Comparison of ENCODE assay signal across 8 mouse cellular contexts in the genomic region with DNA sequence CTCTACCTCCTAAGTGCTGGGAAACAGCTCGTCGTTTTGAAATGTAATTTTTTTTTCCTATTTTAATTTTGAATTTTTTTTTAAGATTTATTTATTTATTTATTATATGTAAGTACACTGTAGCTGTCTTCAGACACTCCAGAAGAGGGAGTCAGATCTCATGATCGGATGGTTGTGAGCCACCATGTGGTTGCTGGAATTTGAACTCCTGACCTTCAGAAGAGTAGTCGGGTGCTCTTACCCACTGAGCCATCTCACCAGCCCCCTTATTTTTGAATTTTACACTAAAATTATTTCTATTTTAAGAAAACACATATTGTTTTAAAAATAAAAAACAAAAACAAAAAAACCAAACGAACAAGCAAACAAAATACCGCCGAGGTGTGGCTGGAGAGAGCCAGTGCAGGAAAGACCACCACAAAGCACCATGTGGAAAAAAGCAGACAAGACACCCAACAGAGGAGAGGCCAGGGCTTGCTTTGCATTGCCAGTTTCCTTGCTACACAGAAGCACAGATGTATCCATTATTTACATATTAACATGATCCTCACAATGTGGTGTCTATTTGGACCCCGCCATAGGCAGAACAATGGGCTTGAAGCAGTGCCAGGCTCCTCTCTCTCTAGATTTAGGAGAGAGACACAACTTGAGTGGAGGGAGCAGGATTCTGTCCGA. TPM values are rescaled to one million over a fixed set of nuclear protein-coding genes. Genes with fewer than 3 reads are reported as not detected.
DNase-seq lines count a peak whose midpoint lies in the region; ATAC-seq lines count a peak whose summit lies in the region.

No protein-coding gene starts in this region.

- peak overlapping the region; percentile 33; the same call in 1 of the 2 replicates for H3K4me2 ChIP-seq in kidney, embryonic 16.5 days (replicated peaks; ENCODE audit: low read depth, low read length)
- H3K4me2 ChIP-seq in midbrain, embryonic 13.5 days (replicated peaks) = peak overlapping the region; percentile 70

- H3K36me3 ChIP-seq in kidney, embryonic 16.5 days (ENCODE audit: insufficient read depth, low read length) = no peaks in the 10 kb centered on the region
- H3K36me3 ChIP-seq in hindbrain, embryonic 10.5 days = no peaks in the 10 kb centered on the region
- H3K36me3 ChIP-seq in midbrain, embryonic 13.5 days = no peaks in the 10 kb centered on the region

- no peak overlapping the region for H3K9ac ChIP-seq in kidney, embryonic 16.5 days (replicated peaks; ENCODE audit: low read length)
- peak overlapping the region; percentile 16; the same call in 1 of the 2 replicates for H3K9ac ChIP-seq in midbrain, embryonic 13.5 days (replicated peaks)

- H3K4me1 ChIP-seq in kidney, embryonic 16.5 days (ENCODE audit: insufficient read depth, low read length) = peaks cover 8% of the 10 kb centered on the region; the same call in 1 of the 2 replicates
- H3K4me1 ChIP-seq in hindbrain, embryonic 10.5 days (replicated peaks) = peaks cover 29% of the 10 kb centered on the region
- peaks cover 38% of the 10 kb centered on the region for H3K4me1 ChIP-seq in midbrain, embryonic 13.5 days (replicated peaks)

- H3K27me3 ChIP-seq in kidney, embryonic 16.5 days (ENCODE audit: insufficient read depth, low read length) = no peaks in the 10 kb centered on the region
- H3K27me3 ChIP-seq in hindbrain, embryonic 10.5 days (ENCODE audit: insufficient read depth, poor library complexity, severe bottlenecking) = no peaks in the 10 kb centered on the region
- no peaks in the 10 kb centered on the region for H3K27me3 ChIP-seq in midbrain, embryonic 13.5 days

- H3K4me3 ChIP-seq in kidney, embryonic 16.5 days (ENCODE audit: low read length) = no peak overlapping the region
- peak overlapping the region; percentile 47 for H3K4me3 ChIP-seq in hindbrain, embryonic 10.5 days
- H3K4me3 ChIP-seq in midbrain, embryonic 13.5 days (replicated peaks) = peak overlapping the region; percentile 37

- no peak overlapping the region for H3K27ac ChIP-seq in kidney, embryonic 16.5 days (ENCODE audit: low read length)
- peak overlapping the region; percentile 93 for H3K27ac ChIP-seq in hindbrain, embryonic 10.5 days
- peak overlapping the region; percentile 96 for H3K27ac ChIP-seq in midbrain, embryonic 13.5 days

- intact Hi-C loops in left cerebral cortex, postnatal 25 days (cut with DNase I) = no loop called here

- no peak for DNase-seq in kidney, adult 9 months
- DNase-seq in embryo, embryonic 10.5 days (ENCODE audit: low spot score) = peak; percentile 73
- DNase-seq in hindbrain, embryonic 10.5 days (ENCODE audit: low spot score) = no peak
- no peak for DNase-seq in gastrocnemius, postnatal 4 days (ENCODE audit: low spot score in 2 of 2)
- no peak for DNase-seq in left cerebral cortex, postnatal 25 days (ENCODE audit: low spot score in 2 of 2)
- no peak for DNase-seq in lung, postnatal 36 days

- no peaks in the 10 kb centered on the region for H3K9me3 ChIP-seq in kidney, embryonic 16.5 days (ENCODE audit: low read length)
- no peaks in the 10 kb centered on the region for H3K9me3 ChIP-seq in hindbrain, embryonic 10.5 days
- H3K9me3 ChIP-seq in midbrain, embryonic 13.5 days = no peaks in the 10 kb centered on the region

- ATAC-seq in kidney, embryonic 16.5 days (ENCODE audit: low FRiP score, low TSS enrichment) = peak; percentile 35; the same call in 1 of the 2 replicates
- peak; percentile 92 for ATAC-seq in midbrain, embryonic 13.5 days

- WGBS in kidney, embryonic 16.5 days = 45% methylated on average over 9 of the region's 9 CpGs
- WGBS in hindbrain, embryonic 10.5 days = 27% methylated on average over 9 of the region's 9 CpGs
- WGBS in midbrain, embryonic 13.5 days = 19% methylated on average over 9 of the region's 9 CpGs

RNA-seq across cellular contexts. Expression of gene Fez1, which starts 0.6 kb away (rescaled TPM):
- 4.6 and 4.9 TPM in 2 replicates for polyA plus RNA-seq in kidney, embryonic 16.5 days (2015; fragmentation: Nextera tagmentation; extraction: Ambion mirVana)
- 189 and 312 TPM in 2 replicates for polyA plus RNA-seq in hindbrain, embryonic 10.5 days (2016; fragmentation: Nextera tagmentation; extraction: Ambion mirVana)
- 624 and 647 TPM in 2 replicates for polyA plus RNA-seq in midbrain, embryonic 13.5 days (2015; fragmentation: Nextera tagmentation; extraction: Ambion mirVana)
- total RNA-seq in gastrocnemius, postnatal 4 days (2021) = 10 to 100 TPM; 11.1 to 13.2 TPM
- 100 to 1,000 TPM; 286 to 301 TPM for total RNA-seq in left cerebral cortex, postnatal 25 days (2021)

RNA-seq across cellular contexts. Expression of gene Ei24, which starts 23.9 kb away (rescaled TPM):
- 119 and 124 TPM in 2 replicates for polyA plus RNA-seq in kidney, embryonic 16.5 days (2015; fragmentation: Nextera tagmentation; extraction: Ambion mirVana)
- polyA plus RNA-seq in hindbrain, embryonic 10.5 days (2016; fragmentation: Nextera tagmentation; extraction: Ambion mirVana) = 95.6 and 96.1 TPM in 2 replicates
- 111 and 115 TPM in 2 replicates for polyA plus RNA-seq in midbrain, embryonic 13.5 days (2015; fragmentation: Nextera tagmentation; extraction: Ambion mirVana)
- 10 to 100 TPM; 51.3 to 55.9 TPM for total RNA-seq in gastrocnemius, postnatal 4 days (2021)
- total RNA-seq in left cerebral cortex, postnatal 25 days (2021) = 100 to 1,000 TPM; 108 to 118 TPM

RNA-seq across cellular contexts. Expression of gene Stt3a, which starts 53.6 kb away (rescaled TPM):
- polyA plus RNA-seq in kidney, embryonic 16.5 days (2015; fragmentation: Nextera tagmentation; extraction: Ambion mirVana) = 285 and 290 TPM in 2 replicates
- 134 and 155 TPM in 2 replicates for polyA plus RNA-seq in hindbrain, embryonic 10.5 days (2016; fragmentation: Nextera tagmentation; extraction: Ambion mirVana)
- 100 and 111 TPM in 2 replicates for polyA plus RNA-seq in midbrain, embryonic 13.5 days (2015; fragmentation: Nextera tagmentation; extraction: Ambion mirVana)
- 100 to 1,000 TPM; 137 to 144 TPM for total RNA-seq in gastrocnemius, postnatal 4 days (2021)
- total RNA-seq in left cerebral cortex, postnatal 25 days (2021) = 10 to 100 TPM; 73.8 to 75.8 TPM

Comparison
In these comparisons a context has a peak if more than half of its experiments do, and no peak if none do; other contexts are left out.
1. RNA of gene Fez1, which starts 0.6 kb away (polyA plus RNA-seq): 624 to 647 TPM in midbrain, embryonic 13.5 days and 189 to 312 TPM in hindbrain, embryonic 10.5 days; 4.6 to 4.9 TPM in kidney, embryonic 16.5 days; every median in the first group is over 10 times any median in the second.